Mouse (Mus musculus): ENCODE measurements around the gene Rab37.

Rab37 gene

DNA sequence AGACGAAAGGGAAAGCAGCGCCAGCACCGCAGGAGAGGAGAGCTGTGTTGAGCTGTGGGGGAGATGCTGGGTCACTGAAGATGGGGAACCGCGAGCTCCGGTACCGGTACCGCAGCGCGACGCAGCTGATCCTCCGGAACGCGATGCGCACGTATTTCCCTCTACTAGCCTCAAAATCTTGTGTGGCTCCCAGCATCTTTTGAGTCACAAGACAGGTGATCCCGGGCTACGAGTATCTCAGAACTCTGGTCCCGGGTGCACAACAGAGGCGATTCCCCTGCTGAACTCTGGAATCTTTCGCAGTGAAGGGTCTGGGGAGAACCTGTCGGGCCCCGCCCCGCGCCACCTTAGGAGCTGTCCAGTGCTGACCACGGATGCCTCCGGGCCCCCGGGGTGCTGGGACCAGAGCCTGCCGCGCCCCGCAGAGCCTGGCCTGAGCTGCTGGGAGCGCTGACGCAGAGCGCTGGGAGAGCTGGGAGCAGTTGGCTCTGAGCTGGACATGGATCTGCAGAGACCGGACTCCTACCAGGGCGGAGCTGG lies at the start of gene Rab37:
TSS of gene Rab37 (plus strand) at position 70 of the 540 bp plus-strand sequence.
- peak; percentile 59 for DNase-seq (ENCODE audit: low read depth, low spot score)

DNA sequence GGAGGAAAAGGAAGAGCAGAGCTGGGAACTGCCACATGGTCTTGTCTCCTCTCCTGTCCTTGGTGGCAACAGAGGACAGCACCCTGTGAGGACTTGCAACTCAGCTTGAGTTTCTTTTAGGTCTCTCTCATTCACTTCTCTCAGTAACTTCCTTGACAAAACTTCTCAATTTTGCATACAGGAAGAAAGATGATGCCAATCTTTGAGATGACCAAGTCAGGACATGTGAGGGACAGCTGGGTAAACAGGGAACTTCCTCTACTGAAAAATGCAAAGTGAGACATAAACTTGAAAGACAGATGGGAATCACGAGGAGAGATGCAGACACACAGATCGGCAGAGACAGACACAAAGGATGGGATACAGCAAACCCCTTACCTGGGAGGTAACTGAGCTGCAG lies 43.0 kb upstream of the Rab37 start, which contains the start of gene Cd300ld3:
TSS of gene Cd300ld3 (minus strand) at position 151 of the 400 bp plus-strand sequence.
- DNase-seq (ENCODE audit: low read depth, low spot score) = no peak

DNA sequence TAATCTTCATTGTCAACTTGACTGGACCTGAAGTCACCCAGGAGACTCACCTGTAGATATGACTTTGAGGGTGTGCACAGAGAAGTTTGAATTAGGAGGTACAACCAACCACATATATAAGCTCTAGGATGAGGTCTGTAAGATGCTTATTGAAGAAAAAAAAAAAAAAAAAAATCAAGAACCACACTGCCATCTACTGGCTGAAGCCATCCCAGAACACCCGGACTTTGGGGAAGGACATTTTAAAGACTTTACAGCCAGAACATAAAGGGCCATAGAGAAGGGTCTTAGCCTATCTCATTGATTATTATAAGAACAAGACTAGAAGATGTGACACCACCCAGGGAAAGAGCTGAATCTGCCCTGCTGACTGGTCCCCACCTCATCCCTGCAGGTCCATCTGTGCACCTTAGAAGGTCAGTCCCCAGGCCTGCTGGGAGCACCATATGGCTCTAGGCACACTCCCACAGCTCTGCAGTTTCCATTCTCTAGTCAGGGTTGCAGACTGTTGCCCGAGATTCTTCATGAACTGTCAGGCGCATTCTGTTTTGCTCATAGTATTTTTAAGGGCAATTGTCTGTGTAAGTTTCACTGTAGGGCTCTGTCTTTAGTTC lies 41.8 kb upstream of the Rab37 start:
- DNase-seq (ENCODE audit: low read depth, low spot score) = peak; percentile 46

DNA sequence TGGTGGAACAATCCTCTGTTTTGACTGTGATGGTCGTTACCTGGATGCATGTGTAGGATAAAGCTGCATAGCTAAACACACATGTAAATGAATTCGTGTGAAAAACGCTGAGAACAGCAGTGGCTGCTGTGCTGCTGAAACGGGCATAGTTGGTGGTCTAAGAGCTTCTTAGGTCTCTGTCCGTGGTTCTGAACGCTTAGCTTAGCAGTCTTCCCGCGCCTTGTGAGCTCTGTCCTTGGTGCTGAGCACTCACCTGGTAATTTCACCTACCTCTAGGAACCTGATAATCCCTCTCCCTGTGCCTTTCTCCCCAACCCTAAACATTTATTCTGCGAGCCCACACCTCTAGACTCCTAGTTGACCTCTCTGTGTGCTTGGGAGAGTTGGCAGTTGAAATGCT lies 39.0 kb upstream of the Rab37 start:
- peak; percentile 90 for DNase-seq (ENCODE audit: low read depth, low spot score)

GRCm38 (mm10) chr11:115052991-115053390 lies 38.2 kb upstream of the Rab37 start:
- DNase-seq (ENCODE audit: low read depth, low spot score) = peak; percentile 97

GRCm38 (mm10) chr11:115054537-115054936 lies 36.7 kb upstream of the Rab37 start:
- no peak for DNase-seq (ENCODE audit: low read depth, low spot score)

DNA sequence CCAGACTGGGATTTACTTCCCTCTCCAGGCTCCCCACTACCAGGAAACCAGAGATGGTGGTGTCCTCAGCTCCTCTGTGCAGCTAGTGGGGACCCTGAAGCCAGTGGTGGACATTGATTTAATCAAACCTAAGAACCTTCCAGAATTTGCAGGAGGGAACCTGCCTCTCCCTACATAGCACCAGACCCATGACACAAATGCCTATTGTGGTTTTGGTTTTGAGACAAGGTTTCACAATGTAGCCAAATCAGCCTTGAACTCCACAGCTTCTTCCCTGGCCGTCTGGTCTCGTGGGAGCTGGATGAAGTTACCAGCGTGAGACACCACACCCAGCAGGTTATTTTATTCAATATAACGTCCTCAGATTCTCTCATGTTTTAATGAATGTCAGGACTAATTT lies 32.5 kb upstream of the Rab37 start:
- DNase-seq (ENCODE audit: low read depth, low spot score) = no peak

GRCm38 (mm10) chr11:115059797-115060196 lies 31.4 kb upstream of the Rab37 start:
- no peak for DNase-seq (ENCODE audit: low read depth, low spot score)

GRCm38 (mm10) chr11:115062077-115062476 lies 29.2 kb upstream of the Rab37 start, which contains the start of gene Cd300e:
Gene Cd300e (minus strand): TSS chr11:115062177.
- no peak for DNase-seq (ENCODE audit: low read depth, low spot score)

- peak; percentile 29 for DNase-seq (ENCODE audit: low read depth, low spot score)
Observed at GRCm38 (mm10) chr11:115066768-115067167, 24.5 kb upstream of the Rab37 start.

DNA sequence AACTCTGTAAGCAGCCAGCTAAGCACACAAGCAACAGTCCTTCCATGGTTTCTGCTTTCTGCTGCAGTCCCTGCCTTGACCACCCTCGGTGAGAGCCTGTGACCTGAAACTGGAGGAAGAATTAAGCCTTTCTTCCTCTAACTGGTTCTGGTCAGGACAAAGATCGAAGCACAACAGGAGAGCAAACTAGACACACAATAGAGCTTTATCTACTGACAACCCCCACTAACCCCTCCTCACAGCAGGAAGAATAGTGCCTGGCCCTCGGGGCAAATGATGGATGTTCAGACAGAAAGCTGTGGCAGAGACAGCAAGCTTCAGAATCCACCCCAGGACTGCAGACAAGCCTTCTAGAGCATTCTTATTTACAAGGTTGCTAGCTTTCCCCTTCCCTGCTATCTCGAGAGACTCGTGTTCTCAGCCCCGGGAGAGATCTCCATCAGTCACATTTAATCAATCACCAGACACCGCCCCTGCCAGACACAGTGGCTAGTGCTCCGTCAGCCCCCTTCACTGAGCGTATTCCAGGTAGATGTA lies 20.1 kb upstream of the Rab37 start:
- DNase-seq (ENCODE audit: low read depth, low spot score) = peak; percentile 96

DNA sequence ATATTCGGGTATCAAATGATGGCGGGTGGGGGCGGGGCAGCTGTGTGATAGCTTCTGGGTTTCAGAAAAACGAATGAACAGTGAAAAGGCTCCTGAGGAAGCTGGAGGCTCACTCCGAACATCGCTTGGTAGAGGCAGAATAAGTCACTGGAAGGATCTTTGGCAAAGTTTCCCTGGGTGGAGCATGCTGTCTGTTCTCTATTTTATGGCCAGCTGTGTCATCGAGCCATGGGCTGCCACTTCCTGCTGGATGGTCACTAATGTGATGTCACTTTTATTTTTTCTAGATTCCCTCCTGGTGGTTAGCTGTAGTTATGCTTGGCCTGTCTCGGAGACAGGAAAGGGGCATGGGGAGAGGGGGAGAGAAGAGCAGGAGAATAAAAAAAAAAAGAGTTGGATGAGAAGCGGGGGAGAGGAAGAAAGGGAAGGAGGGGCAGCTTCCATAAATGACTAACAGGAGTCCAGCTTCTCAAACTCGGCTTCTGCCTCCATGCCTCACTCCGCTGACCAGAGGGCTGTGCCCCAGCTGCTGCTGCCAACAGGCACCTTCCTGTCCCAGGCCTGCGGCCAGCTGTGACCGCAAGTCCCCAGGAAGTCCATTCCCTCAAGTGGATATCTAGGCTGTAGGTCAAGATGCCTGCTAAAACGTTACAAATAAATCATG lies 19.5 kb upstream of the Rab37 start:
- DNase-seq (ENCODE audit: low read depth, low spot score) = no peak

- no peak for DNase-seq (ENCODE audit: low read depth, low spot score)
Observed at GRCm38 (mm10) chr11:115073002-115073401, 18.2 kb upstream of the Rab37 start.

GRCm38 (mm10) chr11:115075407-115075806 lies 15.8 kb upstream of the Rab37 start:
- no peak for DNase-seq (ENCODE audit: low read depth, low spot score)

GRCm38 (mm10) chr11:115075859-115076258 lies 15.4 kb upstream of the Rab37 start:
- DNase-seq (ENCODE audit: low read depth, low spot score) = no peak

- DNase-seq (ENCODE audit: low read depth, low spot score) = no peak
Observed at GRCm38 (mm10) chr11:115077436-115077835, 13.8 kb upstream of the Rab37 start.

GRCm38 (mm10) chr11:115078680-115079079 lies 12.6 kb upstream of the Rab37 start:
- DNase-seq (ENCODE audit: low read depth, low spot score) = no peak

- DNase-seq (ENCODE audit: low read depth, low spot score) = peak; percentile 88
Observed at GRCm38 (mm10) chr11:115080886-115081285, 10.3 kb upstream of the Rab37 start.

GRCm38 (mm10) chr11:115081373-115081772 lies 9.9 kb upstream of the Rab37 start:
- DNase-seq (ENCODE audit: low read depth, low spot score) = peak; percentile 78

- DNase-seq (ENCODE audit: low read depth, low spot score) = no peak
Observed at GRCm38 (mm10) chr11:115082196-115082595, 9.0 kb upstream of the Rab37 start.

DNA sequence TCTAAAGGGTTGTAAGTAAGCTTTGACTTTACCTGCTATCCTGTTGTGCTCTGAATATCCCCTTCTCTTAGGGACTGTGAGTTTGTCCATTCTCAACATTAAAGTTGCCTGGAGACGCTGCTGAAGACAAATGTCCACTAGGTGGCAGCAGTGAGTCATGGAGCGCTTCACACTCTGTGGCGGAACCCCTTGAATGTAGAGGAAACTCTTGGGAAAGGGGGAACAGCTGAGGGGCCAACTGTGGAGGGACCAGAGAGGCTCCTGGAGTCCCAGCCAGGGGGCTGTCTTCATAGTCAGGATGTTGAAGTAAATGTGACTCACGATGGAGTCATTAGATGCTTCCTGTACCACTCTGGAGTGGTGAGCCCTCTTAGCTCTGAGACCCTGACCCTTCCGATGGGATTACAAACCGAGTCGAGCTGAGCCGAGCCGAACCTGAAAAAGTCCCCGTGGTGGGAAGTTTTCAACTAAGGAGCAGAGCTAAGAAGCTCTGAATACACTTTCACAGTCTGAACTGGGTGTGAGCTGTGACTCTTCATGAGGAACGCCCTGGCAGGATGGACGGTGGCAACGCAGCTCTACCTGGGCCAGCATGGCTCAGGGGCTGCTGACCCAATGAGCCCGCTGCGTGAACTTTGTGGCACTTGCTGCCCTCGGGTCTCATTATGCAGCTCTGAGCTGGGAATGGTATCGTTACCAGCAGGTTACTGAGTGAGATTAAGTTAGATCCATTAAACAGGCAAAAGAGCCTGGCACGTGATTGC lies 7.7 kb upstream of the Rab37 start:
- peak; percentile 80 for DNase-seq (ENCODE audit: low read depth, low spot score)

- DNase-seq (ENCODE audit: low read depth, low spot score) = peak; percentile 32
Observed at GRCm38 (mm10) chr11:115084595-115084994, 6.6 kb upstream of the Rab37 start.

Data from R1 (cell line).